Mouse (Mus musculus): ENCODE data around the gene Gpx3. TPM values are rescaled to one million over a fixed set of nuclear protein-coding genes. Genes with fewer than 3 reads are reported as not detected.
"Not testable (repeated sequence)": the region's sequence is repeated elsewhere in the genome, so short reads cannot be mapped to it uniquely, and the experiment has no call there.

Gene Gpx3
- total RNA-seq, 2 experiments from 2014 or later = 8.6 to 10.3 TPM

DNA sequence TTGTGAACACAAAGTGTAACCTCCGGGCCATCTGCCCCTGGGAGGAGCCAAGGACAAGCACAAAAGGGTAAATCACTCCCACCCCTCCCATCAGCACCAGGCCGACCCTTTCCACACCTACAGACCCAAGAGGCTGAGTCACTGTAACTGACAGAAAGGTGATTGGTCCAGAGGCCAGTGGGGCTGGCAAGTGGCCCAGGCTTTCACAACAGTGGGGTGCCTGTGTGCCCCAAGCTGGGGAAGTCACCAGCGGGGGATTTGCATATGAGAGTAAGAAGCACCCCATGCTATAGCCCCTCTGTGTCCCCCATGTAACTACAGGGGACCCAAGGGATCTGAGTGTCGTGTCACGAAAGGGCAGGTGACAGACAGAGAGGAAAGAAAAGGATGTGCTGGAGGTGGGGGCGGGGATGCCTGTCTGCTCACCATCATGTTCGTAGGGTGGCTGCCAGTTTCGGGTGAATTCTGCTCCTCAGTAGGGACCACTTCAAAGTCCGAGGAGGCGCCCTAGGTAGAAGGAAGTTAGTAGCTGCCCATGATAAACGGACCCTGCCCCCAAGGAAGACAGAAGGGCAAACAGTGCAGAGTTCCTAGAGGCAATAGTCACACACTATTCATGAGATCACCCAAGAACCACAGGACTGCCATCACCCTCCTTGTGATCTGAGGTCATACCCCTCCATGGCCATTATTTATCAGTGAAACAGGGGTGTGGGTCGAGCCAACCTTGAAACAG lies 34.0 kb downstream of the Gpx3 start:
- DNase-seq (ENCODE audit: low spot score in 2 of 2) = no peak

DNA sequence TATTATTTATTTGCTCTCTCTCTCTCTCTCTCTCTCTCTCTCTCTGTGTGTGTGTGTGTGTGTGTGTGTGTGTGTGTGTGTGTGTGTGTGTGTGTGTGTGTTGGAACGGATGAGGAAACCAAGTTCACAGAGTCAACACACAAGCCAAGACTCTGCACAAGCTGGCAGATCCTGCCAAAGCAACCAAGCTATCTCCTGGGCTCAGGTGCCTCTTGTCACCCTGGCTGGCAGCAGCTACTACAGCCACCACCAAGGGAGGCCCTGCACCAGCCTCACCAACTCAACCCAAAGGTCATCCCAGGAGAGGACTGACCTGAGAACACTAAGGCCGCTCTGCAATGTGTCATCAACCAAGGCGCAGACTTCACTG lies 34.5 kb downstream of the Gpx3 start:
- DNase-seq (ENCODE audit: low spot score in 2 of 2) = no peak

DNA sequence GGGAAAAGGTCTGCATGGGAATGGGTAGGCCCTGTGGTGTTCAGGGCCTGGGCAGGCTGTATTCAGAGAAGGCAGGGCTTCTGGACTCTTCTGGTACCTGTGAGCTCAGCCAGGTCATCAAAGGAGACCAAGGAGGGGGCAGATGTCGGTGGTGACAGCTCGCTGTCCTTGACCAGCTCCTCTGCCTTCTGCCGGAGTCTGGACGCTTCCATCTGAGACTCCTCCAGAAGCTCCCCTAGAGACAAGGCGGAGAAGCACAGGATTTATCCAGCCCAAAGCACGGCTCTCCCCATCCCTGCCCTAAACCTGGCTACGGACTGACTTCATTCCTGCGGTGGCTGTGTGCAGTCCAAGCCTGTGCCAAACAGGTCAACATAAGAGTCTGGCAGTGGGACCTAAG lies 37.2 kb downstream of the Gpx3 start:
- DNase-seq (ENCODE audit: low spot score in 2 of 2) = no peak

DNA sequence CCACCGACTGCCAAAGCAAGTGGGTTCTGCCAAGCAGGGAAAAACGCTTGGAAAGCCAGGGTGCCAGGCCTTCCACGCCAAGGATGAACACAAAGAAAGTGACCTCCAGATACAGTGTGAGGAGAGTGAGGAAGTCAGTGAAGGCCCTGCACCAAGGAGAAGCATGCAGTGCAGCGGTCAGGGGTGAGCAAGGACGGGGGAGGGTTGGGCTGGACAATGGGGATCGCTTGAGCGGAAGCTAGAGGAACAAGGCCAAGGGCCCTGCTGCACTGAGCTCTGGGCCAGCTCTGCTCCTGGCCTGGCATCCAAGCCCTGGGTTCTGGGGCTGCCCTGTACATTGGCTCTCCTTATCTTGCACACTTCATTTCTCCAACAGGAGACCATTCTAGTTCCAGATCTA lies 37.8 kb downstream of the Gpx3 start:
- DNase-seq (ENCODE audit: low spot score in 2 of 2) = no peak

DNA sequence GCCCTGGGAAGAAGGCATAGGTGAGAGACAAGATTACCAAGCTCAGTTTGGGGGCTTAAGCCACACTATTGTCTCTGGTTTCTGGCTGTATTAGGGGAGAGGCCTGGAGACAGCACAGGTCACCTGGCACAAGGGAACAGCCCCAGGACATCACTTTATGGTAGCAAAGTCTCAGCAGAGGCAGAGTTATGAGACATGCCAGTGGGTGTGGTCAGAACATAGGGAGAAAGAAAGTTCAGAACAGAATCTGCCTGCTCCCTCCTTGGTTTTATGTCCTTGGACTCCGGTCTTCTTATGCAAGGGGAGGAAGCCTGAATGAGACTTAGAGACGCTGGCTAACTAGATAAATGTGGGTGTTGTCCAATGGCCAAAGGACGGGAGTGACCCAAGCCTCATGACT lies 42.4 kb downstream of the Gpx3 start:
- no peak for DNase-seq (ENCODE audit: low spot score in 2 of 2)

DNA sequence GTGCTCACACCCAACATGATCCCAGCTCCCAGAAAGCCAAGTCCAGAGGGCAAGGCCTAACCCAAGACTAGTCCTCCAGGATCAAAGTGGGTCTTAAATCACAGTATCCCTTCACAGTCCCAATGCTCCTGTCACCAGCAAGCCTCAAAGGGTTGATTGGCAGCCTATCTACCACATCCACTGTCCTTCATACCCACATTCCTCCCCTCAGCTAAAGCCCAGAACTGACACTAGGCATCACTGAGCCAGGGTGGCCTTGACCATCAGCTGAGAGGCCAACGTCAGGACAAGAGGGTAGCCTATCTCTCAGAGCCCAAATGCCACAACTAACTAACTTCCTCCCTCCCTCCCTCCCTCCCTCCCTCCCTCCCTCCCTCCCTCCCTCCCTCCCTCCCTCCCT lies 47.5 kb downstream of the Gpx3 start:
- DNase-seq (ENCODE audit: low spot score in 2 of 2) = no peak

GRCm38 (mm10) chr11:54950684-54951083 lies 48.4 kb downstream of the Gpx3 start:
- no peak for DNase-seq (ENCODE audit: low spot score in 2 of 2)

DNA sequence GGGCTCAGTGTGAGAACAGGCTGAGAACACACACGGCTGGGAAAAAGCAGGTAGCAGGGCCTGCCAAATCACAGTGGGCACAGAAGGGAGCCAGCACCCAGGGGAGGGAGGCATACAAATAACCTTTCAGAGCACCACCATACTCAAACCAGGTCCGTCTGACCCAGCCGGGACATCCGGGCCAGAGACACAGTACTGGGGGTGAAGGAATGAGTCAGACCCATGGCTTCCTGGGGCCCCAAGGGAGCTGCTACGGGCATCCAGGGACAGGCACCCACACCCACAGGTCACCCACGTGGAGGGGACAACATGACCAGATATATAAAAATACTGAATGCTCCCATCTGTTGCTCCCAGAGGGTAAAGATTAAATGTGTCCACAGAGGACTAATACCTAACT lies 50.4 kb downstream of the Gpx3 start:
- no peak for DNase-seq (ENCODE audit: low spot score in 2 of 2)

GRCm38 (mm10) chr11:54953993-54954446 lies 51.8 kb downstream of the Gpx3 start:
- peak in 1 of 2 experiments; percentile 24 for DNase-seq (ENCODE audit: low spot score in 2 of 2)

DNA sequence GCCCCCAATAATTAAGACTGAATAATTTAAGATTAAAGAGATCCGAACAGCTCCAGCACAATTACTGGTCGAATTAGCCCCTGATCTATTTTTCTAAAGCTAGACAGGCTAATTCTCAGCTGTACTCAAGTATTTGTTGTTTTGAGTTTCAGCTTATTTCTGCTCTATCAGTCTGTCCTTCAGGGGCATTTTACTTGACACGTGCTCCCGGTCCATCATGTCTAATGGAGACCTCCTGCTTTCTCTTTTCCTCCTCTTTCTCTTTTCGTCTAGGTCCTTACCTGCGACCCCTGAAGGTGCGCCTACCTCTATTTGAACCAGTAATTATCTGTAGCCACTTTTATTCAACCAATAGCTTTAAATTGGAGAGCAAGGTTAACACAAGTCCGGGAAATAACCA lies 52.5 kb downstream of the Gpx3 start:
- DNase-seq (ENCODE audit: low spot score in 2 of 2) = no peak

DNA sequence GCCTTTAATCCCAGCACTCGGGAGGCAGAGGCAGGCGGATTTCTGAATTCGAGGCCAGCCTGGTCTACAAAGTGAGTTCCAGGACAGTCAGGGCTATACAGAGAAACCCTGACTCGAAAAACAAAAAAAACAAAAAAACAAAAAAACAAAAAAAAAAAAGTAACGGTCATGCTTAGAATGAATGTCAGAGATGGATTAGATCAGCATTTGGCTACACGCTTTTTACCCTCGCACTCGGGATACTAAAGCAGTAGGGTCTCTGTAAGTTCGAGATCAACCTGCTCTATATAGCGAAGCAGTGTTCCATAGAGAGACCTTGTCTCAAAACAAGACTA lies 53.1 kb downstream of the Gpx3 start:
- not testable (repeated sequence) for DNase-seq (ENCODE audit: low spot score in 2 of 2)

DNA sequence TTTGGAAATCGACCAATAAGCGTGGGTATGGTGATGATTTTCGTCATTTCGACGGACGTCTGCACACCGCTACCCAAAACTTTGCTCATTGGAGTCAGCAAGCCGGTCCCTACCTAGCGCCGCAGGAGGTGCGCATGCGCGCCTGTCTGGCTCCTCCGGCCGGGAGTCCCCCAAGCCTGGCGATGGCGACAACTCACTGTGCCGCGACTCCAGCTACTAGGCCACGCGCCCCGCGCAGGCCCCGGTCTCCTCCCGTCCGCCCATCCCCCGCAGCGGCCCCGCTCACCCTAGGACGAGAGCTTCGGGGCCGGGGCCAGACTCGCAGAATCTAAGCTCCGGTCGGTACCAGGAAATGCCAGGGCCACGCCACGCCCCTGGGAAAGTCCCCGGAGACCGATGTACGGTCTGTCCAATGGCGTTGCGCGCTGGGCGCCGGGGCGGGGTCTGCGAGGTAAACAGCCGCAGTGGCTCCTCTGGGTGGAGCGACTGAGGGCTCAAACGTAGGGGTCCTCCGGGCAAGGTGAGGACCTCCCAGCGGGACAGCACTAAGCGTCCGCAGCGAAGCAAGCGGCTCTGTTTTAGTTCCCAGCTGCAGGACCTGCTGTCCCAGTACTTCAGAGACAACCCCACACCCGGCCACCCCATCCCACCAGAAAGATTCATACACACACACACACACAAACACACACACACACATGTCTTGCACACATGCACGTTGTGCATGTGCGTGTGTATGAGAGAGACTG lies 53.7 kb downstream of the Gpx3 start:
- peak; percentile 98 for DNase-seq (ENCODE audit: low spot score in 2 of 2)

DNA sequence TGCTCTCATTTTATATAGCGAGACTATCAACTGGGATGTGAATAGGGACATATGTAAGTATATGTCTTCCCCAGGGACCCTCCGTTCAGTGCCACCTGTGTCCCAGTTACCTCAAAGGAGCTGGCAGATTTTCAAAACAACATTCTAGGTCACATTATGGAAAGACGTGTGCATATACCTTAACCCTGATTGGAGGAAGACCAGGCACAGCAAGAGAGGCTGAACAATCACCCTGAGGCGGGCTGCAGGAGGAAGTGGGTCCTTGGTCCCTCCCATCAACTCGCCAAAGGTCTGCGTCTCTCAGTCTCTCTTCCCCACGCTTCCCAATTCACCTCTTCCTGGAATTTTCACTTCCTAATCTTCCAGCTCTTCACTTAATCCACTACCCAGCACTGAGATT lies 54.7 kb downstream of the Gpx3 start:
- DNase-seq (ENCODE audit: low spot score in 2 of 2) = no peak

- DNase-seq (ENCODE audit: low spot score in 2 of 2) = not testable (repeated sequence)
Measured at GRCm38 (mm10) chr11:54957708-54958107, 55.5 kb downstream of the Gpx3 start.

DNA sequence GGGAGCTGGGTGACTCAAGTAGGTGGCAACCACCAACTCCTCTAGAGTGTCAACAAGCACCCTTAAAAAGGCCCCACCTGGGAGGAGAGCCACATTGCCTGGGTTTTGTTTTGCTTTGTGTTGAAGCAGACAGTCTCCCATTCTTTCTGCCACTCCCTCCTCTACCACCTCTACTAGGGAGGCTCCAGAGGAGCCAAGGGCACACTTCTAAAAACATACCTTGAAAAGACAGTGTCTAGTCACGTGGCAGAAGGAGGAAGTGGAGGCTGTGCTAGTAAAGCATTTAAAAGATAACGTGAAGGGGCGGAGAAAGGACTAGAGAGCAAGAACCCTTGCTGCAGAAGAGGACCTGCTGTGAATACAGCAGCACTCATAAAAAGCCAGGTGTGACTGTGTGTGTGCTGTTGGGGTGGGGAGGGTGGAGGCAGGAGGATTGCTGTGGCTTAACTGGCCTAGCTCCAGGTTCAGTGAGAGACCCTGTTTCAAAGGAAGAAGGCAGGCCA lies 56.4 kb downstream of the Gpx3 start:
- no peak for DNase-seq (ENCODE audit: low spot score in 2 of 2)

Other genes with a start within 250 kb of the Gpx3 start
- 100 to 1,000 TPM; 117 to 125 TPM for gene Cdc42se2, start 114.8 kb upstream of the Gpx3 start, total RNA-seq (2021)
- 10 to 100 TPM; 30.1 to 31.1 TPM for gene Lyrm7, start 41.5 kb upstream of the Gpx3 start, total RNA-seq (2021)
- 100 to 1,000 TPM; 262 to 270 TPM for gene Hint1, start 36.1 kb upstream of the Gpx3 start, total RNA-seq (2021)
- 10 to 100 TPM; 34.7 to 35.6 TPM for gene Tnip1, start 60.5 kb downstream of the Gpx3 start, total RNA-seq (2021)
- gene Anxa6, start 131.0 kb downstream of the Gpx3 start, total RNA-seq (2021) = 10 to 100 TPM; 86.6 to 97.2 TPM
- under 1 TPM; 0.47 to 0.77 TPM for gene Ccdc69, start 175.7 kb downstream of the Gpx3 start, total RNA-seq (2021)
- gene Gm2a, start 195.7 kb downstream of the Gpx3 start, total RNA-seq (2021) = 10 to 100 TPM; 29.1 to 30.7 TPM
- not detected for gene Slc36a3, start 249.3 kb downstream of the Gpx3 start, total RNA-seq (2021)